Mouse (Mus musculus) forebrain, postnatal 0 days (tissue): ENCODE measurements around the gene Fam117b. TPM values are rescaled to one million over a fixed set of nuclear protein-coding genes. Genes with fewer than 3 reads are reported as not detected.

Experiments used
- ATAC-seq: fragments of 200-750 bp; cut with Nextera tagmentation; 2 replicates; pipeline ENCODE4 v1.8.0; 2017; ENCODE audit warnings: mild to moderate bottlenecking, moderate library complexity
- DNase-seq: peaks from one replicate; pipeline ENCODE4 v3.0.0-alpha.2; 2015
- H3K27ac ChIP-seq: fragments of 300-500 bp; sonication (generic); 2 replicates; pipeline ENCODE4 v1.5.1; 2014; ENCODE audit warnings: low read depth, mild to moderate bottlenecking, antibody characterized with exemption, low read length, moderate library complexity, mixed read lengths
- H3K27me3 ChIP-seq: fragments of 300-500 bp; sonication (generic); 2 replicates; pipeline ENCODE4 v1.6.1; 2014; ENCODE audit warnings: mild to moderate bottlenecking, low read length, mixed read lengths; ENCODE audit not compliant: insufficient read depth
- H3K36me3 ChIP-seq: fragments of 300-500 bp; sonication (generic); 2 replicates; pipeline ENCODE4 v1.6.1; 2014; ENCODE audit warnings: mild to moderate bottlenecking, moderate library complexity; ENCODE audit not compliant: insufficient read depth
- H3K4me1 ChIP-seq: fragments of 300-500 bp; sonication (generic); 2 replicates; pipeline ENCODE4 v1.6.1; 2014; ENCODE audit warnings: antibody characterized with exemption; ENCODE audit not compliant: insufficient read depth
- H3K4me2 ChIP-seq: fragments of 300-500 bp; sonication (generic); 2 replicates; pipeline ENCODE4 v1.6.1; 2014; ENCODE audit warnings: low read depth, mild to moderate bottlenecking, moderate library complexity
- H3K4me3 ChIP-seq: fragments of 300-500 bp; sonication (generic); 2 replicates; pipeline ENCODE4 v1.5.1; 2014; ENCODE audit warnings: low read depth, low read length, mixed read lengths
- H3K9ac ChIP-seq: fragments of 300-500 bp; sonication (generic); 2 replicates; pipeline ENCODE4 v1.6.1; 2014; ENCODE audit warnings: mild to moderate bottlenecking
- H3K9me3 ChIP-seq: fragments of 300-500 bp; sonication (generic); 2 replicates; pipeline ENCODE4 v1.6.1; 2016; ENCODE audit warnings: low read length
- CTCF ChIP-seq: sonication (generic); IDR thresholded peaks from 2 replicates; pipeline ENCODE4 v1.5.1; 2016; ENCODE audit warnings: antibody characterized with exemption, control low read depth, low read depth
- WGBS: fragments of 180-500 bp; shearing (Covaris S2); extraction: QIAGEN DNeasy Blood & Tissue Kit; methylation state at CpG from one replicate; pipeline ENCODE4 v1.1.7; 2014; 5-methylcytosine and 5-hydroxymethylcytosine counted together
- polyA plus RNA-seq: library from polyadenylated mRNA; unstranded; fragments of >200 nt; fragmentation: Nextera tagmentation; extraction: Ambion mirVana; gene quantifications from 2 replicates; pipeline ENCODE4 v1.2.1, GENCODE M21; 2015
- total RNA-seq: library from RNA; depleted of rRNA; stranded (reverse); fragments of >200 nt; gene quantifications from 2 replicates; pipeline ENCODE4 v1.2.3, GENCODE M21; 2014

Fam117b gene
- total and polyA plus RNA-seq, 2 experiments from 2014 or later = 31.8 to 79.7 TPM

DNA sequence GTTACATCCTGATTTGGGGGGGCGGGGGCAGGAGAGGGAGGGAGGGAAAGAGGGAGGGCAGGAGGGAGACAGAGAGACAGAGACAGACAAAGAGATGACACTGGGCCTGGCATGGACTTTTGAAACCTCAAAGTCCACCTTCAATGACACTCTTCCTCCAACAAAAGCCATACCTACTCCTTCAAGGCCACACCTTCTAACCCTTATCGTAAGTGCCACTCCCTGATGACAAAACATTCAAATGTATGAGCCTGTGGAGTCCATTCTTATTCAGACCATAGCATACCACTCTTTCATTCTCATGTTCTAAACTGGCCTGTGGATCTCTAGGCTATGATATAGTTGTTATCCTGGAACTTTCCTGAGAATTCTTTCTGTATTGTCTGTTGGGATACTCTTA is 11.6 kb downstream of the Fam117b start:
- Histone ChIP-seq H3K9me3 (no peaks in the 10 kb centered on the region), H3K4me1 (no peaks in the 10 kb centered on the region), H3K9ac (no peak overlapping the region), H3K4me3 (no peak overlapping the region), H3K4me2 (no peak overlapping the region), H3K27me3 (no peaks in the 10 kb centered on the region), H3K36me3 (no peaks in the 10 kb centered on the region), H3K27ac (no peak overlapping the region)
- ATAC-seq (no peak), DNase-seq (no peak)
- 91% methylated on average over 2 of the region's 2 CpGs for WGBS
- TF ChIP-seq CTCF = no peak

GRCm38 (mm10) chr1:59926021-59926672 is 13.3 kb downstream of the Fam117b start:
- TF ChIP-seq CTCF = no peak
- no peaks in the 10 kb centered on the region for H3K9me3 ChIP-seq
- H3K9ac ChIP-seq = no peak overlapping the region
- no peak overlapping the region for H3K27ac ChIP-seq
- H3K36me3 ChIP-seq = no peaks in the 10 kb centered on the region
- ATAC-seq (no peak), DNase-seq (no peak)
- no peak overlapping the region for H3K4me3 ChIP-seq
- H3K4me1 ChIP-seq = no peaks in the 10 kb centered on the region
- no peaks in the 10 kb centered on the region for H3K27me3 ChIP-seq
- WGBS = 100% methylated on average over 3 of the region's 3 CpGs
- no peak overlapping the region for H3K4me2 ChIP-seq

DNA sequence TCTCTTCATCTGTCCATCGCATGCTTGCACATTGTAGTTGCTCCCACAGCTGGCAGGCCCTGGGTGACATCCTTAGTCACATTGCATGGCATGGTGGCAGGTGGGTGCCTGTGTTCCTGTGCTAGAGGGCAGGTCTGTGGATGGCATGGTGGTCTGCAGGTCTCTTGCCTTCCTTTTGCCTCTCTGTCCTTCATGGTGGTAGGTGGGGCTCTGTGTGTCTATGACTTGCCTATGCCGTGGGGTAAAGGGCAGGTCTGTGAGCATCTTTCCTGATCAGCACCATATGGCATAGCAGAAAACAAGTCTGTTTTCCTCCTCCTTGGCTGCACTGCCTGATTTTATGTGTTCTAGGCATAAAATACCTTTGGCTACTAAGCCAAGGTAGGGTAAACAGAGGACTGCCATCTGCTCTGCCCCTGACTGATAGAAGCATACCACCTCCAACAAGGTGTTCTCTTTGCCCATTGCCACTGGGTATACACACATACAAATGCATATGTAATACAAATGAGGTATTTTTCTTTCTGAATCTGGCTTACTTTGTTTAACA is 14.4 kb downstream of the Fam117b start:
- no peaks in the 10 kb centered on the region for H3K36me3 ChIP-seq
- WGBS = 83% methylated on average over 2 of the region's 2 CpGs
- H3K9me3 ChIP-seq = no peaks in the 10 kb centered on the region
- H3K27me3 ChIP-seq = no peaks in the 10 kb centered on the region
- TF ChIP-seq CTCF = no peak
- H3K9ac ChIP-seq = no peak overlapping the region
- H3K27ac ChIP-seq = no peak overlapping the region
- H3K4me3 ChIP-seq = no peak overlapping the region
- DNase-seq = no peak
- H3K4me1 ChIP-seq = no peaks in the 10 kb centered on the region
- no peak for ATAC-seq
- no peak overlapping the region for H3K4me2 ChIP-seq

- Histone ChIP-seq H3K4me3 (no peak overlapping the region), H3K36me3 (no peaks in the 10 kb centered on the region), H3K9me3 (no peaks in the 10 kb centered on the region), H3K27ac (no peak overlapping the region), H3K4me2 (no peak overlapping the region), H3K9ac (no peak overlapping the region), H3K27me3 (no peaks in the 10 kb centered on the region), H3K4me1 (no peaks in the 10 kb centered on the region)
- DNase-seq (no peak), ATAC-seq (no peak)
- TF ChIP-seq CTCF = no peak
Observed at GRCm38 (mm10) chr1:59930926-59931325, 18.1 kb downstream of the Fam117b start.

GRCm38 (mm10) chr1:59932991-59933390 is 20.2 kb downstream of the Fam117b start:
- TF ChIP-seq CTCF = no peak
- Histone ChIP-seq H3K4me1 (no peaks in the 10 kb centered on the region), H3K9me3 (no peaks in the 10 kb centered on the region), H3K27ac (no peak overlapping the region), H3K4me2 (no peak overlapping the region), H3K27me3 (no peaks in the 10 kb centered on the region), H3K4me3 (no peak overlapping the region), H3K9ac (no peak overlapping the region), H3K36me3 (no peaks in the 10 kb centered on the region)
- no peak for DNase-seq
- ATAC-seq = no peak
- WGBS = 74% methylated on average over 2 of the region's 2 CpGs

- DNase-seq (no peak), ATAC-seq (no peak)
- no peak for TF ChIP-seq CTCF
- WGBS = 95% methylated on average over 1 of the region's 1 CpGs
- H3K9me3 ChIP-seq = no peaks in the 10 kb centered on the region
- no peak overlapping the region for H3K4me2 ChIP-seq
- no peak overlapping the region for H3K27ac ChIP-seq
- no peak overlapping the region for H3K9ac ChIP-seq
- no peaks in the 10 kb centered on the region for H3K36me3 ChIP-seq
- no peaks in the 10 kb centered on the region for H3K27me3 ChIP-seq
- 0 out of 2 replicates have a peak, but pooled peaks cover 6% of the 10 kb centered on the region for H3K4me1 ChIP-seq
- H3K4me3 ChIP-seq = no peak overlapping the region
Observed at GRCm38 (mm10) chr1:59941063-59941462, 28.3 kb downstream of the Fam117b start.

DNA sequence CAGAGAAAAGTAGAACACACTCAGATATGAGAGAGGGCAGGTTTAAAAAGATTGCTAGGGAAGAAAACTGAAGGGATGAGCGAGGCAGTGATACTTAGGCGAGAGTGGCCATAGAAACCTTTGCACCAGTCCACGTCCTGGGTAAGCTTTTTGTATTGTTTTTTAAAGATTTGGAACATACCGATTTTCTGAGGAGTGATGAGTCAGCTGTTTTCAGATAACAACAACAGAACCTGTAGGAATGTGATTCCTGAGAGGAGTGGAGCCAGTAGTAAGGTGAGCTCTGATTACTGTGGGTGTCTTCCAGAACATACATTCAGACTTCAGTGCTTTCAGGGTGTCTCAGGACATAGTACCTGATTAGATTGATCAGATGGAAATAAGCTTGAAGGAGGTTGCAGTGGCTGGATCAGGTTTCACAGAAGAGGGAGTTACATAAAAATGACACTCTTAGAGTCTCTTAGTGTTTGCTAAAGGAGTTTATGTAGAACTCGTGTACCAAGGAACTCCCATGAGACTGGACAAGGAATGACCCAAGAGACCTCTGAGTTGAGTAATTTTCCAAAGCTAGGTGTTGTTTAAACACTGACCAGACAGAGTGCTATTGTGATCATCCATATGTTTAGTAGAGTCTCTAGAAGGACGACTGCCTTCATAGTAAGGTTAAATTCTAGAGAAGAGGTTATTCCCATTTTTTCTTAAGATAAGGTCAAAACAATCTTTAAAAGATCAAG is 29.4 kb downstream of the Fam117b start:
- Histone ChIP-seq H3K27ac (no peak overlapping the region), H3K4me2 (no peak overlapping the region), H3K4me3 (no peak overlapping the region), H3K27me3 (no peaks in the 10 kb centered on the region), H3K9me3 (no peaks in the 10 kb centered on the region), H3K4me1 (0 out of 2 replicates have a peak, but pooled peaks cover 6% of the 10 kb centered on the region), H3K9ac (no peak overlapping the region), H3K36me3 (no peaks in the 10 kb centered on the region)
- no peak for TF ChIP-seq CTCF
- DNase-seq = no peak
- ATAC-seq = no peak
- WGBS = 84% methylated on average over 6 of the region's 6 CpGs
